In the genomic region with DNA sequence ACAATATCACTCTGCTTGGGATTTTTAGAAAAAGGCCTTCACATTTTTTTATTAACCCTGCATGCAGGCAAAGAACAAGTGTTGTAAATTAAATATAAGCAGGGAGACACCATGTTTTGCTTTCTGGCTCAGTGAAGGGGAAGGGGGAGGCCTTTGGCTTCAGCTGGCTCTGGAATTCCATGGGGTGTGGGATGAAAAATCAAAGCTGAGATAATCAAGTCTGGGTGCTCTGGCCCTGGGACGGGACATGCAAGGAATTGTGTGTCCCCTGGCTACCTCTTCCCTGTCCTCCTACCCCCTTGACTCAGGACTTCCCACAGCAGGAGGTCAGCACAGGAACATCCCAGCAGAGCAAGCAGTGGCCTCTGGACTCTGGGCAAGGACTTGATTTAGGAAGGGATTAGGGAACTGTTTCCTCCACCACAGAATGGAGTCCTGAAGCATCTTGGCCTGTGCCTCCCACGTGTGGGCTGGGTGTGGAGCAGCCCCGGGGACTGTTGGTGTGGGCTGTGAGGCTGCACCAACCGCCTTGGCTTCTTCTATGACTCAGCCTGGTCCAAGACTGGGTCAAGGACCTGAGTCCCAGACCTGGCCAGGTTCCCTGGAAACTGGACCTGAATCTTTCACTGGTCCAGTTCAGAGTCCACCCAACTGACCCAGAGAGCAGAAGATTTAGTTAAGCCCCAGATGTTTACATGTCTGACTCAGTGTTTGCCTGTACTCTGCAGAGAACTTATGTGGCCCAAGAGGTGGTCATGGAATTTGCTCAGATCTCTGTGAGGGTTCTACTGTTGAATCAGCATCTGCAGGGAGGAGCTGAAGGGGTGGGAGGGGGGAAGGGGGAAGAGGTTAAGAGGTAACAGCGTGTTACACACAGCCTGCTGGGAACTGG, we compare ENCODE assay signal across 8 mouse cellular contexts.
DNase-seq lines count a peak whose midpoint lies in the region; ATAC-seq and TF ChIP-seq lines count a peak whose summit lies in the region.

No protein-coding gene starts in this region.

- 0 out of 2 replicates have a peak, but pooled peaks have one; percentile 17 for ATAC-seq in embryonic facial prominence, embryonic 14.5 days (ENCODE audit: low read depth)
- peak; percentile 89 for ATAC-seq in kidney, postnatal 0 days (replicated peaks; ENCODE audit: low FRiP score, low read depth)

- H3K9ac ChIP-seq in embryonic facial prominence, embryonic 14.5 days (ENCODE audit: low read depth, low read length): no peak overlapping the region
- no peak overlapping the region for H3K9ac ChIP-seq in kidney, postnatal 0 days (ENCODE audit: low read depth, low read length)

- TF ChIP-seq CTCF in layer of hippocampus, adult 2 months (conservative IDR thresholded peaks at IDR 0.05): no peak
- TF ChIP-seq CTCF in kidney, postnatal 0 days (IDR thresholded peaks at IDR 0.05; ENCODE audit: low read depth): no peak

- no peak overlapping the region for H3K4me3 ChIP-seq in layer of hippocampus, adult 2 months
- H3K4me3 ChIP-seq in embryonic facial prominence, embryonic 14.5 days (ENCODE audit: low read depth, low read length): no peak overlapping the region
- no peak overlapping the region for H3K4me3 ChIP-seq in kidney, postnatal 0 days (replicated peaks; ENCODE audit: low read depth, low read length)

- DNase-seq in layer of hippocampus, adult 2 months (ENCODE audit: low spot score in 2 of 2): no peak
- no peak for DNase-seq in layer of hippocampus, adult 8-10 months (ENCODE audit: low spot score in 2 of 2)
- DNase-seq in embryonic facial prominence, embryonic 14.5 days (ENCODE audit: low spot score): peak; percentile 41
- DNase-seq in kidney, postnatal 0 days (ENCODE audit: low spot score): peak; percentile 65
- DNase-seq in ovary, postnatal 36 days (ENCODE audit: low spot score): peak; percentile 48
- DNase-seq in layer of hippocampus, adult 9-10 months (ENCODE audit: low spot score): no peak
- no peak for DNase-seq in thymus, postnatal 36 days
- no peak for DNase-seq in spleen, postnatal 36 days (ENCODE audit: low spot score in 2 of 2)

- 35% methylated on average over 5 of the region's 5 CpGs for WGBS in embryonic facial prominence, embryonic 14.5 days
- 17% methylated on average over 5 of the region's 5 CpGs for WGBS in kidney, postnatal 0 days

- peaks cover 9% of the 10 kb centered on the region for H3K4me1 ChIP-seq in embryonic facial prominence, embryonic 14.5 days (ENCODE audit: control insufficient read depth, insufficient read depth, low read length)
- peaks cover 12% of the 10 kb centered on the region; the same call in 1 of the 2 replicates for H3K4me1 ChIP-seq in kidney, postnatal 0 days (replicated peaks; ENCODE audit: insufficient read depth, low read length)

- H3K27ac ChIP-seq in layer of hippocampus, adult 2 months: 0 out of 2 replicates have a peak overlapping the region, but pooled peaks have one; percentile 2
- peak overlapping the region; percentile 36; the same call in 1 of the 2 replicates for H3K27ac ChIP-seq in embryonic facial prominence, embryonic 14.5 days (replicated peaks; ENCODE audit: low read depth, low read length)
- peak overlapping the region; percentile 80 for H3K27ac ChIP-seq in kidney, postnatal 0 days

- H3K9me3 ChIP-seq in embryonic facial prominence, embryonic 14.5 days (ENCODE audit: control insufficient read depth, low read length): no peaks in the 10 kb centered on the region
- H3K9me3 ChIP-seq in kidney, postnatal 0 days (replicated peaks; ENCODE audit: low read length): no peaks in the 10 kb centered on the region

- H3K27me3 ChIP-seq in embryonic facial prominence, embryonic 14.5 days (replicated peaks; ENCODE audit: control insufficient read depth, insufficient read depth, low read length): no peaks in the 10 kb centered on the region
- no peaks in the 10 kb centered on the region for H3K27me3 ChIP-seq in kidney, postnatal 0 days (ENCODE audit: insufficient read depth, low read length)

- no peak overlapping the region for H3K4me2 ChIP-seq in embryonic facial prominence, embryonic 14.5 days (ENCODE audit: low read depth, low read length)
- H3K4me2 ChIP-seq in kidney, postnatal 0 days (ENCODE audit: low read length): no peak overlapping the region

- H3K36me3 ChIP-seq in embryonic facial prominence, embryonic 14.5 days (ENCODE audit: control insufficient read depth, insufficient read depth, low read length): no peaks in the 10 kb centered on the region
- no peaks in the 10 kb centered on the region for H3K36me3 ChIP-seq in kidney, postnatal 0 days (ENCODE audit: insufficient read depth, low read length)

Comparison
In these comparisons a context has a peak if more than half of its experiments do, and no peak if none do; other contexts are left out.
1. DNase-seq: peak in embryonic facial prominence, embryonic 14.5 days (single experiment), kidney, postnatal 0 days (single experiment) and ovary, postnatal 36 days (single experiment); none in layer of hippocampus, adult 2 months (0 of 2), layer of hippocampus, adult 8-10 months (0 of 2), layer of hippocampus, adult 9-10 months (single experiment), thymus, postnatal 36 days (0 of 2) and spleen, postnatal 36 days (0 of 2).
2. H3K27ac ChIP-seq: peak in every context shown above with its lines; median percentile 80 in kidney, postnatal 0 days; 36 in embryonic facial prominence, embryonic 14.5 days; 2 in layer of hippocampus, adult 2 months.